Mouse (Mus musculus) myocyte (in vitro differentiated cells): Measurements from ENCODE around the gene Strn4.

ENCODE experiments used
- MAX ChIP-seq: IDR thresholded peaks from one replicate; pipeline ENCODE4 v1.6.1; 2011; ENCODE audit warnings: low read depth, mild to moderate bottlenecking, control low read depth
- MYOD1 ChIP-seq, 3 experiments: IDR thresholded peaks; one replicate each; pipeline ENCODE4 v1.6.1; 2011; ENCODE audit warnings: control low read depth in 2 of 3, low read depth in 2 of 3, mild to moderate bottlenecking in 2 of 3, moderate library complexity in 1 of 3; ENCODE audit not compliant: insufficient read length in 2 of 3, control insufficient read depth in 1 of 3
- MYOG ChIP-seq, 3 experiments: IDR thresholded peaks; one replicate each; pipeline ENCODE4 v1.6.1; 2011; ENCODE audit warnings: control low read depth in 2 of 3, low read depth in 2 of 3, mild to moderate bottlenecking in 2 of 3; ENCODE audit not compliant: insufficient read length in 2 of 3, control insufficient read depth in 1 of 3, insufficient read depth in 1 of 3
- POLR2A ChIP-seq: IDR thresholded peaks from one replicate; pipeline ENCODE4 v1.6.1; 2011; ENCODE audit warnings: low read depth, mild to moderate bottlenecking, control low read depth, moderate library complexity; ENCODE audit not compliant: insufficient read length
- POLR2AphosphoS2 ChIP-seq: IDR thresholded peaks from one replicate; pipeline ENCODE4 v1.6.1; 2011; ENCODE audit warnings: low read depth, control low read depth; ENCODE audit not compliant: insufficient read length
- REST ChIP-seq: IDR thresholded peaks from one replicate; pipeline ENCODE4 v1.6.1; 2011; ENCODE audit warnings: mild to moderate bottlenecking, control low read depth, moderate library complexity; ENCODE audit not compliant: insufficient read depth, insufficient read length
- TCF12 ChIP-seq: IDR thresholded peaks from one replicate; pipeline ENCODE4 v1.6.1; 2011; ENCODE audit warnings: mild to moderate bottlenecking, control low read depth; ENCODE audit not compliant: poor library complexity, insufficient read depth, severe bottlenecking

DNA sequence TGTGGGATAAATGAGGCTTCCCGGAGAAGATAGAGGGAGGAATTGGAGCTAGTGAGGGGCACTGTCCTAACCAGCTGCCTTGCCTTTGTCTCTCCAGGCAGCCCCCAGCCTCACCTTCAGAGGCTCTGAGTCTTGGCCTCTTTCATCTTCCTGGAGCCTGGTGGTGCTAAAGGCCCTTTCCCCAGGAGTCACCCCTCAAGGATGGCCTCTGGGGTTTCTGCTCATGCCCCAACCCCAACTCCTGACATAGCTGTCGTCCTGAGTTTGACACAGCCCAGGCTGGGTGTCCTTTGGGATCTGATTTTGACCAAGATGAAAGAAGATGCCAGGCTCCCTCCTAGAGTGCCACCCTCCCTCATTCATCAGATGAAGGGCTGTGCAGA, 24.4 kb downstream of the Strn4 start:
- TF ChIP-seq REST (no peak), POLR2A (no peak), MAX (no peak), TCF12 (no peak), MYOD1 (IDR thresholded peaks at IDR 0.05; ENCODE audit: control insufficient read depth in 1 of 3, insufficient read length in 2 of 3, low read depth in 2 of 3) (no peak), MYOG (IDR thresholded peaks at IDR 0.05; ENCODE audit: control insufficient read depth in 1 of 3, insufficient read depth in 1 of 3, insufficient read length in 2 of 3, low read depth in 2 of 3) (no peak), POLR2AphosphoS2 (no peak)
